Mouse (Mus musculus) CD8-positive naive resting alpha-beta T cell, adult 2 months (primary cell): ENCODE measurements at regions not wholly inside any gene's neighbourhood (a gene's known extent, or its start where the extent isn't known, plus 50 kb on each side); places are given as distances from the start of the nearest gene placed in this dataset.

Source experiments
- DNase-seq, 2 experiments: peaks; one replicate each; pipeline ENCODE4 v3.0.0; 2022; ENCODE audit warnings: low read depth in 2 of 2, low spot score in 2 of 2

DNA sequence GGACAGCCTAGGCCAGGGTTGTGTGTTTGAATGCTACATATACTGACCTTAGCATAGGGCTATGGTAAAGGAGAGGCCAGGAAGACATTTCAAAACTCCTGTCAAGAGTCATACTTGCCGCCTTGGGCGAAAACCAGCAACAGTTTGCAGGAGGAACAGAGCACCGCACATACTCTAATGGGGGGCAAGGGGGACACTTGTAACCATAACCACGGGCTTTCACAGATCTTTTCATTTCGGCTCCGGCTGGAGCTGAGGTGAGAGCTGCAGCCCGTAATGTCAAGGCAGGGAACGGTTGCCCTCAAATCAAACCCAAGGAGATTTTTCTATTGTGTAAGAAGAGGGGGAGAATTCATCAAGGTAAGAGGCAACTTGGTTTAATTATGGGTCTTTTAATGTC, 258.7 kb upstream of the Nt5e start:
- DNase-seq, result no peak

DNA sequence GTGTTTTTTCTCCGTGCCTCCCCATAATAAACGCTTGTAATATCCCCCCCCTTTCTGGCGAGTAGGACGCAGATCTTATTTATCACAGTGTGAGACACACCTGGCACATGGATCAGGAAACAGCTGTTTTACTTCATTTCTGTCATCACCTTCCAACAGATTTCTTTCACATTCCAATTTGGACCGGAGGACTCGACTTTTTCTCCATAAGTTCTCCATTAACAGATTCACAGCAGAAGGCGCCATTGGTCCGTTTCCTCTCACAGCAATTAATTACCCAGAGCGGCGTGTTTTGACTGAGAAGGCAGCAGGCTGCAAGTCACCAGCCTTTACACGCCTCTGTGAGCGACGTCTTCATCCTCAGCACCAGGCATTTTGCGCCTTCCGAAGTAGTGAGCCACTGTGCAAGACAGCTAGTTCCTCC, 258.1 kb upstream of the Nt5e start:
- DNase-seq, result no peak

DNA sequence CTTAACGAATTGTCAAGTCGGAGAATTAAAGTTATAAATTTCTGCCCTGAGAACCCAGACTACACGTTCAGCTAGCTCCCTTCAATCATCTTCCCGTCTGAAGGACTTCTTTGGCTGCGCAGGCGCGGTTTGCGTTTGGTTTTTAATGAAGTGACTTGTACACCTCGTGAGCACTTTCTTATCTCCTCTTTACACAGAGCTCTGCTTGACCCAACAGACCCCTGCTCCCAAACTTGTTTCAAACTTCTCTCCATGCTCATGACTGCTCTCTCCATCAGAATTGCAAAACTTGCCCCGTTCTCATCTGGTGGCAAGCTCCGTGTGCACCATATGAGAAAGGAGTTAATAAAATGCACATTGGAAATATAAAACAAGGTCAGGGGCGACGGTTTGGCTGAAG, 257.2 kb upstream of the Nt5e start:
- no peak for DNase-seq

DNA sequence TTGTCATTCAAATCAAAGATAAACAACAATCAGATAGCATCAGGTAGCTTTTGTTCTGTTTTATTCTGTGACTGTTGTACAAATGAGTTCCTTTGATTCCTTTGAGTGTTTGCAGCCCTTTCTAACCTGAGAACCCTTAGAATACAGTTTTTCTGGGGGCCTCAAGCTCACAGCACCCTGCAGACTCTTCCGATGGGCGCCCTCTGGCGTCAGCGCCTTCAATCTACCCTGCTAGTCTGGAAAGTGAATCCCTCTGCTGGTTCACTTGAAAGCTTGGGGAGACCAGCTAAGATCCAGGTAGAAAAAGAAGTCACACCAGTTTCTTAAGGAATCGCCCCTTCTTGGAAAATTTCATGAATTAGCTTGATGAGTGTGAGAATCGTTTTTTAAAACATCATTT, 253.8 kb upstream of the Nt5e start:
- no peak for DNase-seq

DNA sequence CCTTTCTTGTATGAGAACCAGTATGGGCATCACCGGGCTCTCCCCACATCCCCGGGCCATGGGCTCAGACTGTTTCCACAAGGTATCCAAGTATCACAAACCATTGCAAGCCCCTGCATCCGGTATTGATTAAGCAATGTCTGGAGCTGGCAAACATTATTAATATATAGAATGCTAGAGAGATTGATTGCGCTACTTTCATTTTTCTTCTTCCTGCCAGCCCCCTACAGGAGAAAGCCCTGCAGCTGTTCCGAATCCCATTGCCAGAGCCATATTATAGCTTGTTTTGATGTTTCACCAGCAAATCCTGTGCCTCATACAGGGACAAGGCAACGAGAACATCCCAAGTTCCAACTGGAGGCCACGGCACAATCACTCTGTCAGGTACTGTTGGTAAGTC, 253.4 kb upstream of the Nt5e start:
- DNase-seq, result no peak

DNA sequence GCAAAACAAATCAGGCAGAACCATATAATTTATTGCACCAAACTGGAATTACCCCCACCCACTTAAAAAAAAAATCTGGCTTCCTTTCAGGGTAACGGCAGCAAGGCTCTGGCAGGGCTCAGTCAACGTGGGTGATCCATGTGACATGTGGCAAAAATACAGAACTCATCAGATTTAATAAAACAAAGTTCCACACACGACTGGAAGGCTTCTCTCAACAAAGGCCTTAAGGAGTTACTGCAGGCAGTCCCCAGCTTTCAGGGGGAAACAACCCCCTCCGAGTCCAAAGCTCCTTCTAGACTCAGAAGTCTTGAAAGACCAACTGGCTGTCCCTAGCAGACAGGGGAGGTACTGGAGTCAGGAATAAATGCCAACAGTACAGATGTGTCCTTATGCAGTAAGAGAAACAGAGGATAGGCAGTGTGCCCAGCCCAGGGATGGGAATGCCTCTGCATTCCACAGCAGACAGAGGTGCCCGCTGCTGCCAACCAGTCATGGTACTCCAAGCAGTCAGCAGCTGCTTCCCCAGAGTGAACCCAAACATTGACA, 244.0 kb upstream of the Nt5e start:
- no peak for DNase-seq

DNA sequence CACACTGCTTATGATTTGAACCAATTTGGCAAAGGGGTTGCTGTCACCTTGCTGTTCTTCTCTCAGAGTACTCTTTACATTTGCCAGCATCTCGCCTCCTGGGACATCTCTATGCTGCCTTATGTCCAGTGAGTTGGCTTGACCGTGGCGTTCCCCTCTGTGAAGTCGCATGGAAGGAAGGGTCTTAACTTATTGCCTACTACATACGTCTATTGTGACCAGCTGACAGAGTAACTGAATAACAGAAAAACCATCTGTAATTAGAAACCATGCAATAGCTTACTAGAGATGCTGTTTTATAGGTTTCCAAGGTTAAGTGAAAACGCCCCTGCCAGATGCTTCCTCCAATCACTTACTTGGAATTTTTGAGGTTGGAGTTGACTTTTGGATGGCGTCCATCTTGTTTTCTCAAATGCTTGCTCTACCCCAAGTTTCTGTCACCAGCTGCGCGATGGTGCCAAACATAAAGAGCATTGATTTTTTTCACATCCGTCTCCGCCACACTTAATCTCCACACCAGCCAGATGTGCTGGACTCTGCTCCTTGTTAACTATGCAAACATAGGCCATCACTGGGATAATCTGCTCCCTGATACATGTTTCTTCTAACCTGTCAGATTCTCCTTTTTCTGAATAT, 241.7 kb upstream of the Nt5e start:
- DNase-seq, result no peak

DNA sequence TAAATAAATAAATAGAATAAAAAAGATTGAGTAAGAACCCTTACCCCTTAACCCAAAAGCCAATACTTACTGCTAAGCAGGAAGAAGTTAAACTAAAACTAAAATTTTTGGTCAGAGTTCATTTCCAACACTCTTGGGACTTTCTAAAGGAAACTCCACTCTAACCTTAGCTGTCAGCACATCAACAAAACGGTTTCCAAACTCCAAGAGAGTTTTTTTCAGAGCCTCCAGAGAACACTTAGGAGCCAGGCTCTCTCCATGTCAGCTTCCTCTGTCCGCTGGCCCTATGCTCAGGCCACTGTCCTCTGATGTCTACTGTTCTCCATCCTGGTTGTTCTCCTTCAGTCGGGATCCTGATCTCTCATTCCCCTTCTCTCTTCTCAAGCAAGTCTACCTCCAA, 241.1 kb upstream of the Nt5e start:
- DNase-seq, result no peak

DNA sequence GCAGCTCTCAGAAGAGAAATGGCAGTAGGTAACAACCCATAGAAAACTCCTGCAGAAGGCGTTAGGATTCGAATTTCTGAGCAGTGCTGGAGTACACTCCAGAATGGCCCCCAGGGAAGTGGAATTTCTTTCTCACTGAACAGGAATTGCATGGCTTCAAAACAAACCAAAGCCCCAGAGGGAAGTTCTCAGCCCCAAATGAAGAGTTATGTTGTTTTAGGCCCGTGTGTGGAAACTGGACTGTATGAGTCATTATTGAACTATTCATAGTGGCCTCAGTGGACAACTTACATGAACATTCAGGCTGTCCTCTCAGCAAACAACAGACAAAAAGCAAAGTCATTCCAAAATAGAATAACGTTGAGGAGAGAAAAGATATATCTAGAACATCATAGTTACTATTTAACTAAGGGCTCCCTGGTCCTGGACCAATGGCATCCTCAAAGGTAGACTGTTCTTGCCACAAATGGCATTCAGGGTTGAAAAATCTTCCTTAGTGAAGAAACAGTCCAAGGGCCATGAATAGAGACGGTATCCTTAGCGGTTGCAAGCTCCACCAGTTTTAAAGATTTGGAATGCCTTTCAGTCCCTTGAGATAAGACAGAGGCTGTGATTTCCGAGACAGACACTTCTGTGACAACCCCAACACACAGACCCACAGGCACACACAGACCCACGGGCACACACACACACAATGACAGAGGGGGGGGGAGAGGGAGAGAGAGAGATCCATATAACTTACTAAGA, 235.0 kb upstream of the Nt5e start:
- DNase-seq, result no peak

DNA sequence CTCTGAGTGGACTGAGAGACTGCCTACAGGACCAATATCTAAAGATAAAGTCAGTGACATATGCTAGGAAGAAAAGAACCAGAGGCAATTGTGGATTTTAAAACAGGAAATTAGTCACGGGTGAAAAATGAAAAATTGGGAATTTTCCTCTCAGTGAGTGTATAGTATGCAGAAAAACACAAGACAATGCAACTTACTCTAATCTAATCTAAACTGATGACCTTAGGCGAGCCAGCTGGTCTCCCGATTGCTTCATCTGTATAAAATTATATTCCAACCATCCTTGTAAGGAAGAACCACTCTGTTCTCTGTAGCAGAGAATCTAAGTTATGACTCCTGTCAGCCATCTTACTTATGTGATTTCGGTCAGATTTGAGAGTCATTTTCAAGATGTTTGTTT, 234.4 kb upstream of the Nt5e start:
- DNase-seq, result no peak

DNA sequence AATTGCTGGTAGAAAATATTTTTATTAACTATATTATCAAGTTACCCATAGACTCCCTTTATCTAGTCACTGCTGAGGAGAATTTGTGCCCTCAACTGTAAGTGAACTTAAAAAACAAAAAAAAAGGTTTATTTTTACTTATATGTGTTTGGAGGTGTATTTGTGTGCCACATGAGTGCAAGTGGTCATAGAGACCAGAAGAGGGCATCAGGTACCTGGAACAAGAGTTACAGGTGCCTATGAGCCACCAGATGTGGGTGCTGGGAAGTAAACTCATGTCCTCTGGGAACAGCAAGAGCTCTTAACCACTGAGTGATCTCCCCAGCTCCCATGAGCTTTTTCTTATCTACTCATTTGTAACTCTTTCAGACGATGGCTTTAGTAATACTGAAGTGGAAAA, 213.9 kb upstream of the Nt5e start:
- DNase-seq, result no peak

DNA sequence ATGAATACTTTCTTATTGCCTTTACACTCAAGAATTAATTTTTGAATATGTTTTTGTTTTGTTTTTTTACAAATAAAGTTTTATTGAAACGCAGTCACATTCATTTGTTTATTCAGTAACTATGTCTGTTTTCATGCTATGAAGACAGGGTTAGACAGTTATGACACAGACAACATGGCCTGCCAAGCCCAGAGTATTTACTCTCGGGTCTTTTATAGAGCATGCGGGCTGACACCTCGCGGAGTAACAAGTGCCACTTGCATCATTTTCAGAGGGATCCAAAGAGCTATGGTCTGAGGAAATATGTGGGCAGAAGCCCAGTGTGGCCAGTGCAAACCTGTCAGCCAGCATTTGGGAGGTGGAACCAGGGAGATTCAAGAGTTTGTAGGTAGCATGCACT, 206.5 kb upstream of the Nt5e start:
- no peak for DNase-seq

DNA sequence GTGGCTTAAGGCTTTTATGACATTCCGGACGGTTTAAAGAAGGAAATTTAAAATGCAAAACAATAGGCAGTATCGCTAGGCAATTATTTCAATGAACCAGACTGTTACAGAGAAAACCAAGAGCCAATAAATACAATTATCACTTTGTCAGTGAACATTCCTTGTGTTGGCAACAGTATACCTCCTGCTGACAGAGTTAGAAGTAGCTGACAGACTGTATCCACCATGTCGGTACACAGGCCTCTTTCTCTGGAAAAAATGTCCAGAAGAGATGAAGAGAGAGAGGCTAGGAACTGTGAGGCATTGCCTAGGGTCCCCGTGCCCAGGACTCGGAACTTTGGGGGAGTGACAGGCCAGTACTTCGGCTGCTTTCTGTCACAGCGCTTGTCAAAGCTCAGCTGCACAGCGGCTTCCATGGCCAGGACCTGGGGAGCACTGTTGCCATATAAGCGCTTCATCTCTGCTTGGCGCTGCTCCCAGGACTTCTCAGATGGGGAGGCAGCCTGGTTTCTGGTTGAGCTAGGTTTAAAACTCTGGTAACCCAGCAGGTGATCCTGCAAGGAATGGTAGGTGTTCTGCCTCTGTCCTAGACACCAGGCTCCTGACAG, 205.9 kb upstream of the Nt5e start:
- DNase-seq, result no peak

DNA sequence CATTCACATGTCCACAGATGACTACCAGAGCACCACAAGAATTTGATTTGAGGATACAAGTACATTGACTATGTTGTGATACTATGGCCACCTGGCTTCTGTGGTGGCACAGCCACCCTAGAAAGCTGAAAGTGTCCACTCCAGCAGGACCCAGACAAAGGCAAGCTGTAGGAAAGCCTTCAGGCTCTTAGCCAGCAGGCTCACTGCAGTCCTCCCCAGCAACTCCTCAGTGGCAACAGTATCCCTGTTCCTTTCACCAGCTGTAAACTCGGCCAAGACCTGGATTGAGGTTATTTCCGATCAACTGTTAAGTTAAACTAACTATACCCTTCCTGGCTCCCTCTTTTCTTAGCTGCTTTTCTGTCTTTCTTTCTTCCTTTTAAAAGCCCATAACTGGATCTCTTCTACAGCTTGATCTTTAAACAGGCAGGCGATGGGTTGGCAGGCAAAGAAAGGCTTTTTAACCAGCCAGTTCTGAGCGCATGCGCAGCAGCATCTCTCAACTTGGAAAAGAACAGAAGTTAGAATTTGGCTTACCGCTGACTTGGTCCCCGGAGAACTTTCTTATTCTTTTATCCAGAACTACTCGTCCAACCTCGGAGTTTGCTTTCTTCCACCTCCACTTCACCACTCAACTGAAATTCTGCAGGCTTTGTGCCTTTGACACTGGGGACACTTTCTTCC, 202.5 kb upstream of the Nt5e start:
- no peak for DNase-seq

DNA sequence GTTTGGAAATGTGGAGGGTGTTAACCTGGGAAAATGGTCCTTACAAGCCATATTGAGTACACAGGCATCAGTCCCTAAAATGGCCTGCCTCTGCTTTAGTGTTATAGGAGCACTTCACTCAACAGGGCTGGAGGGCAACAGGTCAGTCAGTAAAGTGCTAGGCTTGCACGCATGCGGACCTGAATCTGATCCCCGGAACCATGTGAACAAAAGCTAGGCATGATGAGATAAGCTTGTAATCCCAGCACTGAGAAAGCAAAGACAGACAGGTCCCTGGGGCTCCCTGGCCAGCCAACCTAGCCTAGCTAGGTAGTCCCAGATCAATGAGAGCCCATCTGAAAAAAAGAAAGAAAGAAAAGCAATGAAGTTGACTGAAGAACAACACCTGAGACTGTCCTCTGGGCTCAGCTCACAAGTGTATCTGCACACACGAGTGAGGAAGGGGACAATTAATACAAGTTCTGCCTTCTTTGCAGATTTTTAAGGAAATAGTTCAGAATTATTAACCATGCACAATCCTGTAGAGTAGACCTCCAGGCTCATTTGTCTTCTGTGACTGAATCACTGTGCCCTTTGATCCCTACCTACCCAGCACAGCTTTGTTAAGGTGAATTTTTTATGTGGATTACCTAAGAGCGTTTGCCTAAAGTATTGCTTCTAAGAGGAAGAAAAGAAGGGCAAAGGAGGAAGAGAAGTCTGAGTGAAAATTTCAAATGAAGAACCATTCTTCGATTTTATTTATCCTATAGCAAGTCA, 163.8 kb upstream of the Nt5e start:
- DNase-seq, result no peak

DNA sequence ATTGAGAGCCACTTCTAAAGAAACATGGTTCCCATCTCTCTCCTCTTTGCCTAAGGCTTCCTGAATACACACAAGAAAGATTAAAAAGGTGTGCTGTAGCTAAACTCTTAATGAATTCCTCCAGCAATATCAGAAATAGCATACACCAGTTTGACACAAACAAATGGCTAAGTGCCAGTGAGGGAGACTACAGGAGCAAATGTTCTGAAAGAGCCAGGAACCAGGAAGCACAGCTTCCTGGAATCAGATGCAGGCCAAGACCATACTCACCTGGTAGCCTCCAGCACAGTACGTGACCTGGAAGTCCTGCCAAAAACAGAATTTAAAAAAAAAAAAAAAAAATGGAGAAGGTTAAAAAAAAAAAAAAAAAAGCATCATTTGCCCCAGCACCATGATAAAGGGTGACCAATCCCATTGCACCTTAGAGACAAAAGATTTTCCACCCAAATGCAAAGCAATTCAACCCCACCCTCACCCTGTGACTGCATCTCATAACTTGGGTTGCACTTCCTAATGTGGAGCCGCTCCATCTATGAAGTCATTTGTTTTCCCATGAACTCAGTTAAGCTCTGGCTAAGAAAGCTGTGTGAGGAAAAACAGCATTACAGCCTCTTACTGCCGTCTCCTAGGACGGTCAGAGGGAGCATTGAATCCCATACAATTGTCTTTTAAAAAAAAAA, 149.3 kb upstream of the Nt5e start:
- no peak for DNase-seq

DNA sequence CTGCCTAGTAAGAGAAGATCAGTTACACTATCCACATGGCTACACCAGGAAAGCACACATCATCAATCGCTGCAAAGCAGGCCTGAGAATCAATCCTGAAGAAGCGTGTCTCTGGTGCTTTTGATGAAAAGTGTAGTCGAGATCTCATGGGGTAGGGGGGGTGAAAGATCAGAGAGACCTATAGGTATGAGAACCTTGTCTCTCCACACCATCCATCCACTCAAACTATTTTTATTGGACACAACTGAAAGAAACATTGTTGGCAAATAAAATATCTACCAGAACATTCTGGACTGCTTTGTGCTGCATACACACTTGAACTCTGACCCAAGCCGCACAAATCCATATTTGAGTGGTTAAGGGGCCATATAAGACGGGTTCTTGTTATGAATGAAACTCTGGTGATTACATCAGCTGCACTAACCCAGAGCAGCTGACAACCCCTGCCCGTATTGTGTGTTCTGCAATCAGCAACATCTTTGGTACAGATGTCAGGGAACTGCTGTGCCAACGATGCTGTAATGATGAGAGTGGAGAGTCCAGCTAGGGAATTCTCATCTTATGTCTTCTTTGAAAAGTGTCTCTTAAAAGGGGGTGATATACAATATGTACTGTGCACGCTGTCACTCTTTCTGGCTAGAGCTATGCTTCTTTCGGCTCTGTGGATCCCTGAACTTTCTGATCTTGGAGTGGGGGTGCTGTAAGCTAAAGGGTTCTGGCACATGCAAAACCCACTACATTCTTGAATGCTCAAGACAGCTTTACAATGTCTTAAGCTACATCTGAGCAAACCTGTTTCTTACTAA, 145.6 kb upstream of the Nt5e start:
- no peak for DNase-seq

DNA sequence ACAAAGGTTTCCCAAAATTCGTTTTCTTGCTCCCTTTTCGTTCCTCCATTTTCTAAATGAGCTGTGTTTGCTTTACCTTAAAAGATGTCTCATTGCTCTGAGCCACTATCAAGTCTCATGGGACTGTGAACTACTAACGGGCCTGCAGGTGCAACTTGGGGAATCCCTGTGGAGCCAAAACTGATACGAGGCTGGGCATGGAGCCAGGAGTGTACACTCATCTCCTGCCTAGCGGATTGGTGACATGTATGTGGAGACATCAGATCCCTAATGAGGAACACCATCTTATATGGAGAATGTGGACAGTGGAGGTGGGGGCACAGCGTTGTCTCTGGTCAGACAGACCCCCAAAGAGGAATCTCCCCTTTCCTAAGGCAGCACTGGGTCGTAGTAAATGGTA, 119.6 kb upstream of the Nt5e start:
- no peak for DNase-seq

DNA sequence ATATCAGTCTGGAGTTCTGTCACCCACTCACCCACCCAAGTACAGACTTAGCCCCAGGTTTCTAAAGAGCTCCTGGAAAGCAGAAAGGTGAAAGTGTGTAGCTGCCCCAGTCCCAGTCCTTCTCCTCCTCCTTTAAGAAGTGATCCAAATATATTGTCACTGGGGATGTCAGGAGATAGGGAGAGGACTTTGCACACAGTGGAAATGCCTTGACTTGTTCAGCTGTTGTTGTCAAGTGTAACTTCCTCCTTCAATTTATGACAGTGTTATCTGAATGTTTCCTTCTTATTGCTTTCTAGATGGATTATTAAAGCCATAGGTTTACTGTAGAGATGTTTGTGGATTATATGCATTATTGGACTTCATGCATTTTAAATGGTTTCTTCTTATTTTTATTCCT, 119.0 kb upstream of the Nt5e start:
- DNase-seq, result no peak

DNA sequence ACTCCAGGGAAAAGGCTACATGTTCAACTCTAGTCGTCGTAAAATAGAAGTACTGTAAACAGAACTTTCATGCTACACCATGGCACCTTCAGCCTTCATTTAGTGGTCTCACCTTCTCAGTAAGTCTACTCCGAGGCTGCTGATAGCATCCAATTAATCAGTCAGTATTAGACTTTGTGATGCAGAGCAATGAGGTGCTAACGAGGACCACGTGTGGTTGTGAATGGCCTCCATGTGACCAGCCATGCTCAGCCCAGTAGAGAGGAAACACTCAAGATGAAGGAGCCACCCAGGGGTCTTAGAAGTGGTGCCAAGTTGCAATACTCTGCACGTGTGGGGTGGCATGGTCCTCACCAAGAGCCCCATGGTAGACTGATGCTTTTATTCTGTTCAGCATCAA, 112.2 kb upstream of the Nt5e start:
- DNase-seq, result no peak
